Mouse (Mus musculus): ENCODE measurements around the gene Mpst.

- TF ChIP-seq CTCF (IDR thresholded peaks at IDR 0.05; ENCODE audit: low read depth, low read length), result no peak
- no peak for TF ChIP-seq GATA1 (IDR thresholded peaks at IDR 0.05; ENCODE audit: borderline replicate concordance, low read length)
- no peak for TF ChIP-seq GATA2 (IDR thresholded peaks at IDR 0.05; ENCODE audit: borderline replicate concordance, low read depth, low read length)
- no peak for TF ChIP-seq TAL1 (conservative IDR thresholded peaks at IDR 0.05; ENCODE audit: low read depth, low read length)
- TF ChIP-seq POLR2AphosphoS5 (IDR thresholded peaks at IDR 0.05; ENCODE audit: insufficient replicate concordance, low read depth, low read length), result no peak
Observed at GRCm38 (mm10) chr15:78401921-78402320, 4.3 kb upstream of the Mpst start.
